ENCODE assay signal across 23 mouse cellular contexts in the genomic region with DNA sequence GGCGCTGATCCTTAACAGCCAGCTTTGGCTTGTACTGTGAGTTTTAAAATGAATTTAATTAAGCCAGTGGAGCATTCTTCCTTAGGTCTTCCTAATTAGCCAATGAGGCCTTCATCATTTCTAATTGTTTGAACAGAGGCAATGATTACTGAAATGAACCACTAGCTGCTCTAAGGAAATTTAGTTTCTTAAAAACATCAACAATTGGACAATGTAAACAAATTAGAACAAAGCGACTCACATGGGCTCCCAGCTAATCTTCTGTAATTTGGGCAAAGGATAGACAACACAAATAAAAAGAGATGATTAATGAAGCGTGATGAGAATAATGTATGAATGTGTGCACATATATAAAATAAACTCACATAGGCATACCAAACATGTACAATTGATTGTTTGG.
DNase-seq lines count a peak whose midpoint lies in the region; ATAC-seq and TF ChIP-seq lines count a peak whose summit lies in the region.
"Had no signal": no experiment of that assay in that cellular context is flagged by ENCODE, and none has a peak within 500 bp of the region (broad histone marks: within the 10 kb centered on the region; RNA-seq: fewer than 3 reads in every experiment).

No protein-coding gene starts in this region.

- no peaks in the 10 kb centered on the region for H3K4me1 ChIP-seq in forebrain, embryonic 11.5 days (replicated peaks; ENCODE audit: control insufficient read depth, insufficient read depth, low read length)
- H3K4me1 ChIP-seq in forebrain, postnatal 0 days (ENCODE audit: insufficient read depth), result no peaks in the 10 kb centered on the region
- H3K4me1 ChIP-seq in lung, embryonic 14.5 days (ENCODE audit: insufficient read depth), result no peaks in the 10 kb centered on the region
- H3K4me1 ChIP-seq: embryonic facial prominence, embryonic 10.5 days; embryonic facial prominence, embryonic 12.5 days; forebrain, embryonic 12.5 days had no signal

- no peaks in the 10 kb centered on the region for H3K27me3 ChIP-seq in forebrain, embryonic 11.5 days (ENCODE audit: control insufficient read depth, insufficient read depth, low read length)
- no peaks in the 10 kb centered on the region for H3K27me3 ChIP-seq in forebrain, postnatal 0 days (ENCODE audit: insufficient read depth, low read length)
- H3K27me3 ChIP-seq in lung, embryonic 14.5 days (ENCODE audit: insufficient read depth, low read length), result no peaks in the 10 kb centered on the region
- H3K27me3 ChIP-seq: CH12.LX; embryonic facial prominence, embryonic 12.5 days had no signal

- ATAC-seq in forebrain, embryonic 11.5 days (replicated peaks; ENCODE audit: low FRiP score), result peak; percentile 65
- ATAC-seq in forebrain, postnatal 0 days, result no peak
- ATAC-seq in lung, embryonic 14.5 days (ENCODE audit: insufficient read depth), result no peak
- ATAC-seq: CD4-positive, CD25-positive, alpha-beta regulatory T cell, adult 4 months; forebrain, embryonic 16.5 days had no signal

- H3K9ac ChIP-seq in forebrain, embryonic 11.5 days (ENCODE audit: low read length), result no peak overlapping the region
- H3K9ac ChIP-seq in forebrain, postnatal 0 days, result no peak overlapping the region
- H3K9ac ChIP-seq in lung, embryonic 14.5 days, result no peak overlapping the region
- H3K9ac ChIP-seq: embryonic facial prominence, embryonic 12.5 days; forebrain, embryonic 12.5 days had no signal

- no peaks in the 10 kb centered on the region for H3K36me3 ChIP-seq in forebrain, embryonic 11.5 days (ENCODE audit: control insufficient read depth, insufficient read depth, low read length)
- H3K36me3 ChIP-seq in forebrain, postnatal 0 days (ENCODE audit: insufficient read depth), result no peaks in the 10 kb centered on the region
- H3K36me3 ChIP-seq in lung, embryonic 14.5 days (ENCODE audit: insufficient read depth), result no peaks in the 10 kb centered on the region
- H3K36me3 ChIP-seq: embryonic facial prominence, embryonic 10.5 days; embryonic facial prominence, embryonic 12.5 days; forebrain, embryonic 12.5 days; G1E had no signal

- TF ChIP-seq POLR2A in brain, embryonic 14.5 days (IDR thresholded peaks at IDR 0.05; ENCODE audit: borderline replicate concordance, extremely low read depth, insufficient read depth, insufficient read length, poor library complexity, severe bottlenecking), result no peak

- H3K9me3 ChIP-seq in forebrain, embryonic 11.5 days (ENCODE audit: control insufficient read depth, low read length), result no peaks in the 10 kb centered on the region
- H3K9me3 ChIP-seq in forebrain, postnatal 0 days (ENCODE audit: low read length), result no peaks in the 10 kb centered on the region
- H3K9me3 ChIP-seq in lung, embryonic 14.5 days (ENCODE audit: low read depth, low read length), result no peaks in the 10 kb centered on the region
- H3K9me3 ChIP-seq: embryonic facial prominence, embryonic 10.5 days; embryonic facial prominence, embryonic 12.5 days; forebrain, embryonic 12.5 days; G1E had no signal

- WGBS in forebrain, embryonic 11.5 days, result 65% methylated on average over 3 of the region's 3 CpGs
- WGBS in forebrain, postnatal 0 days, result 47% methylated on average over 3 of the region's 3 CpGs
- WGBS in lung, embryonic 14.5 days, result 65% methylated on average over 3 of the region's 3 CpGs

- TF ChIP-seq CTCF in forebrain, postnatal 0 days (IDR thresholded peaks at IDR 0.05; ENCODE audit: low read depth), result no peak
- no peak for TF ChIP-seq CTCF in lung, embryonic 14.5 days (IDR thresholded peaks at IDR 0.05; ENCODE audit: low read depth)
- no peak for TF ChIP-seq CTCF in brain, embryonic 14.5 days (IDR thresholded peaks at IDR 0.05; ENCODE audit: borderline replicate concordance, extremely low read depth, insufficient read depth, insufficient read length)

- H3K4me2 ChIP-seq in forebrain, embryonic 11.5 days (ENCODE audit: low read depth, low read length, severe bottlenecking), result no peak overlapping the region
- H3K4me2 ChIP-seq in forebrain, postnatal 0 days (ENCODE audit: low read depth), result no peak overlapping the region
- H3K4me2 ChIP-seq in lung, embryonic 14.5 days, result no peak overlapping the region
- H3K4me2 ChIP-seq: embryonic facial prominence, embryonic 12.5 days; forebrain, embryonic 12.5 days had no signal

- H3K27ac ChIP-seq in forebrain, embryonic 11.5 days (ENCODE audit: low read depth, low read length), result no peak overlapping the region
- H3K27ac ChIP-seq in forebrain, postnatal 0 days (ENCODE audit: low read depth, low read length), result no peak overlapping the region
- no peak overlapping the region for H3K27ac ChIP-seq in lung, embryonic 14.5 days (ENCODE audit: low read depth)
- H3K27ac ChIP-seq: embryonic facial prominence, embryonic 10.5 days; embryonic facial prominence, embryonic 12.5 days; forebrain, embryonic 12.5 days had no signal

- no peak for DNase-seq in forebrain, embryonic 11.5 days (ENCODE audit: low spot score)
- no peak for DNase-seq in forebrain, postnatal 0 days
- DNase-seq in lung, embryonic 14.5 days, result peak; percentile 11
- DNase-seq in lung, postnatal 10 days, result no peak
- DNase-seq in brain, embryonic 14.5 days (ENCODE audit: low read depth), result peak; percentile 37
- peak; percentile 56 for DNase-seq in retina, postnatal 1 day
- DNase-seq in urinary bladder, adult 2 months (ENCODE audit: low spot score), result no peak
- DNase-seq: adrenal gland, adult 2 months; adrenal gland, postnatal 10 days; adrenal gland, postnatal 25 days; B cell, adult 2 months; cerebellum, adult 11-12 months; cerebellum, adult 2 months; cerebellum, adult 9-10 months; cerebellum, postnatal 10 days; cerebellum, postnatal 25 days had no signal

- H3K4me3 ChIP-seq in forebrain, embryonic 11.5 days (ENCODE audit: low read depth, low read length), result no peak overlapping the region
- H3K4me3 ChIP-seq in forebrain, postnatal 0 days (ENCODE audit: low read depth, low read length), result no peak overlapping the region
- no peak overlapping the region for H3K4me3 ChIP-seq in lung, embryonic 14.5 days (ENCODE audit: low read depth, low read length)
- H3K4me3 ChIP-seq: embryonic facial prominence, embryonic 10.5 days; embryonic facial prominence, embryonic 12.5 days; forebrain, embryonic 12.5 days had no signal

Comparison
In these comparisons a context has a peak if more than half of its experiments do, and no peak if none do; other contexts are left out.
1. DNase-seq: peak in lung, embryonic 14.5 days (single experiment), brain, embryonic 14.5 days (single experiment) and retina, postnatal 1 day (single experiment); none in forebrain, embryonic 11.5 days (single experiment), forebrain, postnatal 0 days (single experiment), lung, postnatal 10 days (single experiment) and urinary bladder, adult 2 months (single experiment).